Mouse (Mus musculus): ENCODE results near the gene Tbc1d5.

- TF ChIP-seq CTCF (IDR thresholded peaks at IDR 0.05; ENCODE audit: control insufficient read depth, insufficient read depth, insufficient read length): no peak
- no peak for TF ChIP-seq MYOD1 (IDR thresholded peaks at IDR 0.05; ENCODE audit: control insufficient read depth, insufficient read length, low read depth)
- no peak for TF ChIP-seq MYOG (IDR thresholded peaks at IDR 0.05; ENCODE audit: control insufficient read depth, extremely low read depth, insufficient read length)
- TF ChIP-seq USF1 (IDR thresholded peaks at IDR 0.05; ENCODE audit: low read depth): no peak
- no peak for TF ChIP-seq MAX (IDR thresholded peaks at IDR 0.05)
- no peak for TF ChIP-seq FOSL1 (IDR thresholded peaks at IDR 0.05; ENCODE audit: insufficient read depth, low read length, poor library complexity, severe bottlenecking)
Measured at GRCm38 (mm10) chr17:50761082-50761481, 418.1 kb downstream of the Tbc1d5 start.
